Mouse (Mus musculus) kidney, adult 2 months (tissue): ENCODE measurements around the gene Ppm1k. TPM values are rescaled to one million over a fixed set of nuclear protein-coding genes. Genes with fewer than 3 reads are reported as not detected.

Experiments used
- DNase-seq: peaks from one replicate; pipeline ENCODE4 v3.0.0; 2021
- H3K27ac ChIP-seq: fragments of 200-500 bp; 2 replicates; pipeline ENCODE4 v1.5.1; 2012; ENCODE audit warnings: low read depth, low read length, control low read depth, inconsistent platforms; ENCODE audit not compliant: insufficient read depth
- H3K27me3 ChIP-seq: fragments of 200-500 bp; replicated peaks from 2 replicates; pipeline ENCODE4 v1.6.1; 2012; ENCODE audit warnings: mild to moderate bottlenecking, moderate library complexity, low read length, inconsistent platforms; ENCODE audit not compliant: control insufficient read depth, insufficient read depth
- H3K36me3 ChIP-seq: fragments of 200-500 bp; 2 replicates; pipeline ENCODE4 v1.6.1; 2012; ENCODE audit warnings: mild to moderate bottlenecking, moderate library complexity, low read length, inconsistent platforms; ENCODE audit not compliant: control insufficient read depth, insufficient read depth
- H3K4me1 ChIP-seq: fragments of 200-500 bp; 2 replicates; pipeline ENCODE4 v1.6.1; 2011; ENCODE audit warnings: low read length; ENCODE audit not compliant: control insufficient read depth, insufficient read depth
- H3K4me3 ChIP-seq: fragments of 200-500 bp; 2 replicates; pipeline ENCODE4 v1.5.1; 2011; ENCODE audit warnings: mild to moderate bottlenecking, low read depth, low read length, control low read depth; ENCODE audit not compliant: insufficient read depth
- CTCF ChIP-seq: fragments of 200-500 bp; conservative IDR thresholded peaks from 2 replicates; pipeline ENCODE4 v1.5.1; 2011; ENCODE audit warnings: low read depth, mild to moderate bottlenecking, control low read depth, low read length, moderate library complexity, mixed read lengths; ENCODE audit not compliant: insufficient read depth, insufficient read length
- POLR2A ChIP-seq: fragments of 200-500 bp; IDR thresholded peaks from one replicate; pipeline ENCODE4 v1.6.1; 2011; ENCODE audit warnings: low read depth, low read length, control low read depth
- WGBS: fragments of 180-500 bp; shearing (Covaris S2); methylation state at CpG from one replicate; pipeline ENCODE4 v1.1.7; 2018; 5-methylcytosine and 5-hydroxymethylcytosine counted together
- polyA plus RNA-seq: library from polyadenylated mRNA; depleted of rRNA; stranded (reverse); fragments of >200 nt; gene quantifications from 2 replicates; pipeline ENCODE4 v1.2.3, GENCODE M21; 2012

Gene Ppm1k
- polyA plus RNA-seq, 1 experiment, result 6.2 TPM

DNA sequence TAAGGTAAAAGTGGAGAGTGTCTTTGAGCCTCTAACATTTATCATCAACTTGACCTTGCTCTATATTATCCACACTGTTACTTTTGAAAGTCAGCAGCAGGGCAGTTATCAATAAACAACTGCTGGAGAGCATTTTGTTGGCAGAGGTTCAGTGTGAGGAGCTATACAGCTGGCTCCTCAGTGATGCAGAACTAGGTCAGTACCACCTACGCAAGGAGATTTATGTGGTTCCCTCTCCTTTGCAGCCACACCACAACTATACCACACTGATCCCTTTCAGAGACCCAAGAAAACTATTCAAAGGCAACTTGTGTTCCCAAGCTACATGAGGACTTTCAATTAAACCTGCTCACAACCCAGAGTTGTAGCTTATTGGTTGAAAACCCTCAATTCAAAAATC is 3.8 kb downstream of the Ppm1k start:
- DNase-seq, result no peak
- Histone ChIP-seq H3K27ac (no peak overlapping the region), H3K36me3 (no peaks in the 10 kb centered on the region), H3K4me3 (no peak overlapping the region), H3K4me1 (peaks cover 2% of the 10 kb centered on the region; the same call in 1 of the 2 replicates), H3K27me3 (no peaks in the 10 kb centered on the region)
- no peak for TF ChIP-seq POLR2A
- TF ChIP-seq CTCF, result no peak
- 55% methylated on average over 1 of the region's 1 CpGs for WGBS

DNA sequence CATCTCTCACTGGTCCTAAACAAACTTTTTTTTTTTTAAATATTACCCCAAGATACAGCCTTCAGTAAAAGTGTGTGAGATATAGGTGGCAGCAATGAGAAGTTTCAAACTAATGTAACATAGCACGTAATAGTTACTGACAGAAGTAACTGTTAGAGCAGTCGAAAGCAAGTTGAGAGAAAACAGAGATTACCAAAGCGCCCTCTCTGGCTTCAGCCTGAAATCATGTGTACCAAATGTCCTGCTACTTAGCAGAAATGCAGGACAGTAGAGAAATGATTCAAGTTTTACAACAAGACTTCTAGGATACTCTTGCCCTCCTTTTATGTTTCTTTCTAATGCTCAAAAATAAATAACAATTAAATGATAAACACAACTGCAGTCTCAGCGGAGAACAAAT is 4.3 kb downstream of the Ppm1k start:
- Histone ChIP-seq H3K4me3 (no peak overlapping the region), H3K27ac (no peak overlapping the region), H3K27me3 (no peaks in the 10 kb centered on the region), H3K36me3 (no peaks in the 10 kb centered on the region), H3K4me1 (peaks cover 2% of the 10 kb centered on the region; the same call in 1 of the 2 replicates)
- DNase-seq, result no peak
- WGBS, result 71% methylated on average over 4 of the region's 4 CpGs
- TF ChIP-seq CTCF (no peak), POLR2A (no peak)

DNA sequence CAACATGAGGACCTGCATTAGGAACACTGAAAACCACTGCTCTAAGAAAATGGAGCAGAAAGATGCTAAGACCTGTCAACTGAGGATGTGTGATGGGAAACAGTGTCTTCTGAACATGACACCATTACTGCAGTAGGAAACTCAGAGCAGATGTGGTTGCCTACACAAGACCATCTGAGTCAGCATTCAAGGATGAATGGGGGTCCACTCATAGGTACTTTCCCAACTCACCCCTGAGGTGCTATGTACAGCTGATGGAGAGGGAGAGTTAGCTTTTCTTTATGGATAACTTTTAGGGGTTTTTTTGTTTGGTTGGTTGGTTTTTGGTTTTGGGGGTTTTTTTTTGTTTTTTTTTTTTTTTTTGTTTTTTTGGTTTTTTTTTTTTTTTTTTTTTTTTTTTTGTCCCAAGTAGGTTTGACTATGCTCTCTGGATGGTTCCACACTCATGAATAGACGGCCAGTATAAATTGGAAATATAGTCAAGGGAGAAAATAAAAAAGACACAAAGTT is 5.9 kb downstream of the Ppm1k start:
- Histone ChIP-seq H3K27me3 (no peaks in the 10 kb centered on the region), H3K36me3 (no peaks in the 10 kb centered on the region), H3K4me3 (no peak overlapping the region), H3K4me1 (peaks cover 2% of the 10 kb centered on the region; the same call in 1 of the 2 replicates), H3K27ac (no peak overlapping the region)
- DNase-seq, result no peak
- WGBS, result 96% methylated on average over 1 of the region's 1 CpGs
- no peak for TF ChIP-seq POLR2A
- TF ChIP-seq CTCF, result no peak

DNA sequence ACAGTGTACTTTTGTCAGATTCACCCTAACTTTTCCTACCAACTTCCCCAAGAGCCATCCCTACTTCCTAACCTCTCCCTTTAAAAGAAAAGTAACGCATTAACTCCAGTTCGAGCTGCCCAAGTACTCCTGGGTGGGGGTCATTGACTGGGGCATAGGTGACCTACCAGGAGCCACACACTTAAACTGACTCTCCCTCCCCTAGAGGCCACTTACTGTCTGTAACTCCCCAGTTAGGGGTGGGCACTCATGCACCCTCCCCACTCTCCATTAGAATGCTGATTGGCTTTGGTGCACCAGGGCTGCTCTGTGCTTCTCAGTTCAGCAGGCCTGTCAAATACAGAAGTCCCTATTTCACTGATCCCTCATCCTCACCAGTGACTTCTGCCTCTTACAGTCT is 8.3 kb downstream of the Ppm1k start:
- TF ChIP-seq CTCF (no peak), POLR2A (no peak)
- Histone ChIP-seq H3K4me1 (no peaks in the 10 kb centered on the region; the same call in 1 of the 2 replicates), H3K27me3 (no peaks in the 10 kb centered on the region), H3K36me3 (no peaks in the 10 kb centered on the region), H3K4me3 (no peak overlapping the region), H3K27ac (no peak overlapping the region)
- 58% methylated on average over 2 of the region's 2 CpGs for WGBS
- peak; percentile 12 for DNase-seq

DNA sequence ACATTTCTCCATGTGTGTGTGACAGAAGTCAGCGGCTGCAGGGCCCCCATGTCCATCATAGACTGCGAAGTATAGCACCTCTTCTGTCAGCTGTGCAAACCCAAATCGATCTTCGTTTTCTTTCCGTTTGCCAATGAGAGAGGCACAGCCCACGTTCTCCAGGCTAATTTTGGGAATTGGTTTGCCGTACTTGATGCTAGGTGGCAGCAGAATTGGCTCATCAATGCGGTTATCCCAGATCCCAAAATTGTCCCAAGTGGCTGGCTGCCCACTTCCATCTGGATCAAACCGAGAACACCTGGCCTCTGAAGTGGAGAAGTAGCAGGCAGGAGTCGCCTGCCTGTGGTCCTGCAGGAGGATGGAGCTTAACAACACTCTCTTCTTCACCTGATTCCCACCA is 10.5 kb downstream of the Ppm1k start:
- no peaks in the 10 kb centered on the region; the same call in 1 of the 2 replicates for H3K4me1 ChIP-seq
- WGBS, result 97% methylated on average over 10 of the region's 10 CpGs
- H3K27me3 ChIP-seq, result no peaks in the 10 kb centered on the region
- DNase-seq, result no peak
- H3K36me3 ChIP-seq, result no peaks in the 10 kb centered on the region
- no peak overlapping the region for H3K27ac ChIP-seq
- TF ChIP-seq POLR2A, result no peak
- no peak overlapping the region for H3K4me3 ChIP-seq

DNA sequence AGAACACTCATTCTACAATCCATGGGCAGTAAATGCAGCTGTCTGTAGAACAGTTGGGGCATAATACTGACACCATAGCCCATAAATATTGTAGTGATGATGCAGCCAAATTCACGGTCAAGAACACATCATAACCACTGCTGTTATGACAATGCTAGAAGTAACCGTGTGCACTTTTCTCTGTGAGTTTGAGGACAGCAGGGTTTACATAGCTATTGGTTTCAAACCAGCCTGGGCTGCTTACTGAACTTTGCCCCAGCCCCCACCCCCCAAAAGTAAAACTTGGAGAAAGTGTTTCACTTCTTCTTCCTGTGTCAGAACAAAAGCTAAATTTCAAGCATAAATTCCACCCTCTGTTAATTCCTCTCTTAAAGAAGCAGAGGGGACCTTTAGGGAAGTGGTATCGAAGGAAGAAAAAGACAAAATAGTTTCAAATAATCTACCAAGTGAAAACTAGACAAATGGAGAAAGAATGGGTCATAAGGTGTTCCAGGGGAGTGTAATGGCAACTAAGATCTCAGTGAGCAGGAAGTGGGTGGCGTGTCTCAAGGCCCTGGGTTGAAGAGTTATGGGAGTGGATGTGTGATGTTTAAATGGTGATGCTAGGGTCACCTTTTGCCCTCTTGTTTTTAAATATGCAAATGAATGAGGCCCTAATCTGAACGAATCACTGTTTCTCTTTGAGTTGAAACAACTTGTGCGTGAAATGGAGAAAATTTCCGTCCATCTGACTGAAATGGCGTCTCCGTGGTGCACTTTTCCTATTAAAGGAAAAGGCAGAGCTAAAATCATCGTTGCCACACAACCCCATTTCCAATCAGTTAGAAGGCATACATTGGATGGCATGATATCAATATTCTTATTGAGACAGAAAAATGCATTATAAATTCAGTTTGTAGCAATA is 14.3 kb downstream of the Ppm1k start:
- WGBS, result 83% methylated on average over 10 of the region's 10 CpGs

DNA sequence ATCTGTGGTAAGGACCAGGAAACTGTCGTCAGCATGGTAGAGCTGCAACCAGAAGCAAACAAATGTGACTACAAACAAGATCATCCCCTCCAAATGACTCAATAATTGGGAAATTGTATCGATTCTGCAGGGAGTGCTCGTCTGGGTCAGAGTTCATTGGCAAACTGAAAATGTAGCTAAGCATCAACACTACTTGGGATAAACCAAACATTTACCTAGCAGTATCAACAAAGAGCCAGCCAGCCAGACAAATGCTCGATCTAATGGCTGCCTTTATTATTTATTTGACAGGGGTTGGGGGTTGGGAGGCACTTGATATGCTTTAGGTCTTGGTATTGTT is 21.3 kb downstream of the Ppm1k start:
- no peak overlapping the region for H3K27ac ChIP-seq
- H3K4me3 ChIP-seq, result no peak overlapping the region
- H3K36me3 ChIP-seq, result peaks cover 2% of the 10 kb centered on the region; the same call in 1 of the 2 replicates
- WGBS, result 59% methylated on average over 4 of the region's 4 CpGs
- no peaks in the 10 kb centered on the region for H3K27me3 ChIP-seq
- no peak for TF ChIP-seq CTCF
- no peaks in the 10 kb centered on the region for H3K4me1 ChIP-seq
- DNase-seq, result no peak

More for the DNA sequence above, 14.3 kb downstream of the Ppm1k start:
- Histone ChIP-seq H3K27ac (no peak overlapping the region), H3K4me3 (no peak overlapping the region), H3K36me3 (peaks cover 1% of the 10 kb centered on the region; the same call in 1 of the 2 replicates), H3K27me3 (no peaks in the 10 kb centered on the region), H3K4me1 (no peaks in the 10 kb centered on the region)
- TF ChIP-seq CTCF (no peak), POLR2A (no peak)
- no peak for DNase-seq
